Mouse (Mus musculus): ENCODE measurements around the gene Fam71b.

Fam71b gene

DNA sequence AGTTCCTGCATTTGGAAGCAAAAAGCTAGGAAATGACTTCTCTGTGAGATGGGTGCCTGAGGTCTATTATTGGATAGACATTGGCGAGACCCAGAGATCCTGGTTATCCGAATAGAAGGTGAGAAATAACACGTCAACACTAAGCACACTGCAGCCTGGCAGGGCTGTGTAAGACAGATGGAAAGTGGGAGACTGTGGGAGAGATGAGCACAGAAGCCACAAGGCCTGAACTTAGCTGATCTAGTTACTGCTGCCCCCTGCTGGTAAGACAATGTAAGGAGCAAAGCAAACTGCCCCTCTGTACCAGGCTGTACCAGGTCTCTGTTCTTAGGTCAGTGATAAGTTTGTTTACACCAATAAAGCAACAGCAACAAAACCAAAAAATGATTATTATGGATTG is 34.8 kb downstream of the Fam71b start:
- peak; percentile 88 for DNase-seq (ENCODE audit: low spot score)

DNA sequence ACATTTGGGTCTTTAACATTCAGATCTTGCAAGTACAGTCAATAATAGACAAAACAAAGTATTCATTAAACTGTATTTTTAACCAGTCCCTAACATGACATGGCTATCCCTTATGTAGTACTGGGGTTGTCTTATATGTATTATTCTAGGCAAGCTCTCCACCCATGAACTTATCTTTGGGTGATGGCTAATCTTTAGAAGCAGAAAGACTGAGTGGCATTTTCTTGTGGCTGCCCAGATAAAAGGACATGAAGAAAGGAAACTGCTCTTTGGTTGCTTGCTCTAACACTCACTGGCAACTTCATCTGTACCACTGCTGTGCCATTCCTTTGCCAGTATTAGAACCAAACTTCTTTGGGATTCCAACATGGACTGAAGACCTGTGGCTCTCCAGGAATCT is 39.0 kb downstream of the Fam71b start:
- no peak for DNase-seq (ENCODE audit: low spot score)

DNA sequence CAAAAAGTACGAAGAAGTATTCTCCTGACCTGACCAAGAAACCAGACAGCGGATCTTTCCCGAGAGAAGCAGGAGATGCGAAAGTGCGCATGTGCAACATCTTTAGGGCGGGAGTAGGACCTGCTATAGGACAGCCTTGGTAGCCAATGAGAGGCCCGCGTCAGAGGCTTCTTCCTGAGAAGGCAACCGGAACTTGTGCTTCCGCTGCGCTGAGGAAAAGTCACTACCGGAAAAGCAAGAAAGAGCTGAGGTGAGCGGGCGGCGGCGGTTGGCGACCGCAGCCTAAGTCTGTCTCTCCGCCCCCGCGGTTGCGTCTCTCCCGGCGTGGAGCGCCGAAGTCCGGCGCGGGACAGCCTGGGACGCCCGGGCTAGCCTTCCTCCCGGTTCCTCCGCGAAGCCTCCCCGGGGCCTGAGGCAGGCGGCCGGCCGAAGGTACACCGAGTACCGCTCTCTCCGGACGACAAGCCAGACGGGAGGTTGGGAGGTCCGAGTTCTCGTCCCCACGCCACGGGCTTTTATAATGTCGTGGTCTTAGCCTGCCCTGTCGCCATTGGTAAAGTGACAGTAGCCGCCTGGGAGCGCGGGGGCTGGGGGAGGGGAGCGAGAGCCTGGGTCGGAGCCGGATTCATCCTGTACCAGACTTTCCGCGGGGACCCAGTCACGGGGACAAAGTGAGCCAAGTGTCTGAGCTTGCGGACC is 40.5 kb downstream of the Fam71b start, which contains the start of gene Med7:
Med7 (plus strand) TSS at position 166 of the 699 bp plus-strand sequence.
- peak; percentile 91 for DNase-seq (ENCODE audit: low spot score)

DNA sequence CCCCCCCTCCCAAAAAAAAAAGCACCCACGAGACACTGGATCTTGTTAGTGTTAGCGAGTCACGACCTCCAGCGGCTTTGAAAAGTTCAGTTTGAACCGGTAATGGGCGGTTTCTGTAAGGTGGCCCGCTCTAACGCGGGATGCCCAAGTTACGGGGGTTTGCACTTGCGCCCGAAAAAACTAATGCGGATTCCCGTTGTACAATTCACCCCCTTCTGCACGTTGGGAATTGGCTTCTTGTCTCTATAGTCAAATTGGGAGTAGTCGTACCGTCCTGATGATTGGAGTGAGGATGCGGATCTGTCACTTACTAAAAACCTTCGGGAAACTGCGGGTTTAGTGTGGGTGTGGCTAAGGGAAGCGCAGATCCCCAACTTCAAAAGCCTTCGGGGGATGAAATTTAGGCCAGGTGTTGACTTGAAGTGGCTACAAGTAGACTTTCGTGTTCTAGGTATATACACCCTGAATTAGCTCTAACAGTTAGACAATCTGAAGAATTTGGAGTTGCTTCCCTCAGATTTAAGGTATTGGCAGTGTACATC is 41.2 kb downstream of the Fam71b start:
- peak; percentile 47 for DNase-seq (ENCODE audit: low spot score)

DNA sequence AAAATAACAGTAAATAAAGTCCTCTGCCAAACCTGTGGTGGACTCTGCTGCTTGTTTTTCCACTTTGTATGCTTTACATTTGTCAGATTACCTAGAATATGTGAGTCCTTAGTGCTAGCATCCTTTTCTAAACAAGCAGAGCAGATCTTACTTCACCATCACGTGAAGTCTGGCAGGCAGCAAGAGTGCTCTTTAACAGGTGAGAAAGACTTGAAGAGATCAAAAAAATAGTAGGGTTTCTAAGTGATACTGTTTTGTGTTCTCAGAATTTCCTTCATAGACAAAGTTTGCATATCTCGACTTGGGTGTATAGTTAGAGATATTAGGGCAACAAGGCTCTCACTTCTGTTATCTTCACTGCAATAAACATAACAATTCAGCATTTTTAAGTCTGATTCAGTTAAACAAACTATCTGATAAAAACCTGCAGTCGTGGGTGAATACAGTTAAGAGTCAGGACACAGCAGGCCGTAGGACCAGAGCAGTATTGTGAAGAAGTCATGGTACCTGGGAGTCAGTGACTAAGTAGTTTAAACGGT is 42.7 kb downstream of the Fam71b start:
- DNase-seq (ENCODE audit: low spot score) = no peak

DNA sequence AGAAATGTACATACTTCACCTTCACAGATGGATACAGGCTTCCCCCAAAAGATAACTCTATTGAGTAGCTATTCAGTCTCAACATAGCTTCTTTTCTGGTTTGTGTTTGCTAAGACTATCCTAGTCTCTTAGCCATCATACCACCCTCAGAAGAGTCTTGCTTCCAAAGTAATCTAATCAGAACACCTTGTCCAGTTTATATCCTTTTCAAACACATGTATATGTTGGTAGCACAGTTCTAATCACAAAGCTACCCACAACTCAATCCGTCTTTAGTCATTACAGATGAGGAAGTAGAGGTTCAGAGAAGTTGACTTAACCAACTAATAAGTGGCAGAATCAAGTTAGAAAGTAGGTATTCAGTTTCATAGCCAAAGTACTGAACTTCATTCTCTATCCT is 45.4 kb downstream of the Fam71b start:
- DNase-seq (ENCODE audit: low spot score) = no peak

DNA sequence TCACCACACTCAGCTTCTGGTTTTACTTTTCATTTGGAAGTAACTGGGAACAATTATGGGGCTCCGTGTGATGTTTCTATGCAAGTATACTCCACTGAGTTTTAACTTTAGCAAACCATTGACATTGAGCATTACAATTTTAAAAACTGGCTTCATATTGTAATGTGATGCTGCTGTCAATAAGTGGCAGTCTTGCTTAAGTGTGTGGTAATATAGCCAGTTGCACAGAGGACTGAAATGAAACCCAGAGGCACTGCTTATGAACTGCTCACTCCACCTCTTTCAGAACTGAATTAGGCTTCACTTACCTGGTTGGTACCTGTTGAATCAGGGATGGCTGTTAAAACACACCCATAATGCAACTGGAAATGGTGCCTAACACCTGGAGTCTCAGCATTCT is 46.8 kb downstream of the Fam71b start:
- DNase-seq (ENCODE audit: low spot score) = no peak

DNA sequence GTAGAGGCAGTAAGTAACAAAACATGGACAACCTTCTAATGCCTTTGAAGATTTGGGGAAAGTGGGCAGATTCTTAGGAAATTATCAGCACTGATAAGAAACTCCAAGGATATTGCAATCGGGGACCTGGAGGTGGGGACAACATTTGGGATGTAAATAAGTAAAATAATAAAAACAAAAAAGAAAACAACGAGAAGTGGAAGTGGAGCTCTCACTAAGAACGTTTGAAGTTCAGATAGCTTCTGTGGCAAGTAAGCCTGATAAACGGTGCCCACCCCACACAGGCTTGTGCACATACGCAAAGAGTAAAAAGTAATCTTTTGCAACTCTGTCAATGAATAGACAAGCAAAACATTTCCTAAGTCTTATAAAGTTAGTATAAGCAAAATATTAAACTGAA is 47.6 kb downstream of the Fam71b start:
- no peak for DNase-seq (ENCODE audit: low spot score)

DNA sequence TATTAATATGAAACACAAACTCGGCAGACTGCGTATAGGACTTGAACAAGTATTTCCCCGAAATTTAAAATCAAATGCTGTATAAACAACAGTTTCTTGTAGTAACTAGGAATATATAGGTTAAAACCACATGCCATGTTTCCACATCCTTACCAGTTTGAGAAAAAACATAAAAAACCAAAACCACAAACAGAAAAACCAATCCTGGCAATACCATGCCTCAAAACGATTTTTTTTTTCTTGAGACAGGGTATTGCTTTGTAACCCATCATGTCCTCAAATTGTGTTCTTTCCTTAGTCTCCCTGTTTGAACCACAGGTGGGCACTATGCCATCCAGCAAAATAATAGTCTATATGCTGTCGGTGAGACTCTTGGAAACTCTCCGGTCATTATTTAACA is 49.8 kb downstream of the Fam71b start:
- no peak for DNase-seq (ENCODE audit: low spot score)

DNA sequence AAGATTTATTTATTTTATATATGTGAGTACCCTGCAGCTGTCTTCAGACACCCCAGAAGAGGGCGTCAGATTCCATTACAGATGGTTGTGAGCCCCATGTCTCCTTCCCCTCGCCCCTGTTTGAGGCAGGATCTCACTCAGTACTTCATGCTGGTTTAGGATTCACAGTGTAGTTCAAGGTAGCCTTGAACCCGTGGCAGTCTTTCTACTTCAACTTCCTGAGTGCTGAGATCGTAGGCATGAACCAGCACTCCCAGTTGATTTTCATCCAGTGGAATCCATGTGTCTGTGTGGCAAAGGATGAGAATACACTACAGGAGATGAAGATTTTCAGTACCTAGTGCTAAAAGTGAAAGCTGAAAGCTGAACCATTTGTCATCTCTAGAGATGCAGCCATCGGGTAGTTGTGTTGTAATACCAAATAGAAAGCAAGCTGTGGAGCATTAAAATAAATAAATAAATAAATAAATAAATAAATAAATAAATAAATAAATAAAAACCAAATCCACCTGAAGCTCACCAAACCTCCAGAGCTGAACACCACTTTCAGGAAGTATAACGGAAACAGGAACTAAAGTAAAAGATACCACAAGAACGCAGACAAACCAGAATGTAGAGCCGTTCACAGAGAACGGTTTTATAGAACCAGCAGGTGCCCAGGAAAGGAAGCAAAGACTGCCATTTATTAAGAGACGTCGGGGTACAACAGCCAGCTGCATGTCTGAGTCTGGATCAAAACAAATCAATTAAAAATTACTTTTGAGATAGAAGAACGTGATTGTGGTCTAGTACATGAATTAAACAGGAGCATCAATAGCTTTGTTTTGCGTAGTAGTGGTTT is 51.5 kb downstream of the Fam71b start:
- no peak for DNase-seq (ENCODE audit: low spot score)

DNA sequence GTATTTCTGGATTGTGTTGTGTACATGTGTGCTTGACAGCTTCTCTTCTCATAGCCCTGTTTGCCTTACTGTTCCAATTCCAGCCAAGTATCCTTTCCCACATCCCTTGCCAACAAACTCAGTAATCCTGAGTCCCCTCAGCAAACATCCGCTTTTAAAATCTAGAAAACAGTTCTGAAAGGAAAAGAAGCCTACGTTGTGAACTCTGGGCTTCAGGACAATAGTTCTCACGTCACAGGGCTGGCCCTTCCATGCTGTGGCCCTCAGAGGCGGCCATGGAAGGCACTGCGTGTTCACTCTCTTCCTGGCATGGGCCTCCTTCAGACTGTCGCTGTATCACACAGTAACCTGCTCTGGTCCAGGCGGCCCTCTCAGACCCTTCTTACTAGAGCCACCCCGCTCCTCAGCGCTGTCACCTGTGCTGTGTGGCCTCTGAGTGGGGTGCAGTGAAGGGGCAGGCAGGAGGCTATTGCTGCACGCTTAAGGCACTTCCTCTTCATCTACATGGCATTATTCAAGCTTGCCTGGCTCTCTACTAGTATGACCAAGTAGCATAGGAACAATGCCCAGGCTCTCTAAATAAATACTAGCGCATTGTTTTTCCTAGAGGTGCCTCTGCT is 53.2 kb downstream of the Fam71b start:
- no peak for DNase-seq (ENCODE audit: low spot score)

DNA sequence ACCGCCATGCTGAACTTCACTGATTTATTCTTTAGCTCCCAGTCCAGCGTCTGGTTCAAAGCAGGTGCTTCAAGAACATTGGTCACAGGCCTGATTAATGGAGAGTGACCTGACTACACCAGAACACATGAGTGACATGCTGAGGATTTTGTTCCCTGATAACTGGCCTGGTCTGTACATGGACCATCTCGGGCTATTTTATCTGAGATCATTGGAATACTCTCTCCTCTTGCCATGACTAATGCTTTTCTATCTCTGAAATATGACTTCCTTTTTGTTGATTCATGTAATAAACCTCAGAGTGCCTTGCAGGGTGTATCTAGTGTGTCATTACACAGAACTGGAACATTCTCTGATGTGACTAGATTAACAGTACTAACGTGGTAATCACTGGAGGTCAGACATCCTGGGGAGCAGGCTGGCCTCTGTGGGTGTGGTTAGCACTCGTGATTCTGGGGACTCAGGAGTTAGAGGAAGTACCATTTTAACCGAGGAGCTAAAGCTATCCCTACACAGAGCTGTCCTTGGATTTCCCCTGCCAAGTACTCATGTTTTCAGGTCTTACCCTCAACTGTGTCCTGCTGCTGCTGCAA is 58.2 kb downstream of the Fam71b start, which contains the start of gene Havcr2:
Havcr2 (plus strand) TSS at position 483 of the 593 bp plus-strand sequence.
- no peak for DNase-seq (ENCODE audit: low spot score)
